Mouse (Mus musculus): ENCODE data around the gene Mcrip1. TPM values are rescaled to one million over a fixed set of nuclear protein-coding genes. Genes with fewer than 3 reads are reported as not detected.

The Mcrip1 gene
- total RNA-seq, 2 experiments from 2014 or later = 21.7 to 22.1 TPM

DNA sequence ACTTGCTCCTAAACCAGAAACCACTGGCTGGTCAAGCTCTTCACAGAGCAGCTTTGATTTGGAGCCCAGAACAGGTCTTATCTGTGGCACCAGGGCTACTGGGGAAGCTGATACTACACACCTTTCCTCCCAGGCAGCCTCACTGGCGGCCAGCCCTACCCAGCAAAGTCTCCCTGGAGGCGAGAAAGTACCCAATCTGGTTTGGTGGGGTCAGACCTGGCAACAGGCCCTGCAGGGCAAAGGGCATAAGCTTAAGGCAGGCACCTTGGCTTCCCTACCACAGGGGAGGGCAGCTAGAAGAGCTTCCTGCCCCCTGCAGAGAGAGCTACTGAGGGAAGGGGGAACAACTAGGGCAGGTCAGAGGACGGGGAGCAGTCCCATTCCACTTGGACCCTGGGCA is 49.2 kb downstream of the Mcrip1 start:
- DNase-seq = no peak
- TF ChIP-seq CTCF (IDR thresholded peaks at IDR 0.05) = no peak
- intact Hi-C loops (cut with DNase I) = no loop called here
- Histone ChIP-seq H3K4me3 (no peak overlapping the region), H3K27ac (no peak overlapping the region)

GRCm38 (mm10) chr11:120499894-120500293 is 49.6 kb downstream of the Mcrip1 start:
- TF ChIP-seq CTCF (IDR thresholded peaks at IDR 0.05) = no peak
- no peak overlapping the region for H3K4me3 ChIP-seq
- no peak for DNase-seq
- intact Hi-C loops (cut with DNase I) = loop anchor here (10.0 kb wide), 1 partner anchor 285 kb away; the partner anchor contains the start of genes Gps1 and Rfng
- H3K27ac ChIP-seq = no peak overlapping the region

DNA sequence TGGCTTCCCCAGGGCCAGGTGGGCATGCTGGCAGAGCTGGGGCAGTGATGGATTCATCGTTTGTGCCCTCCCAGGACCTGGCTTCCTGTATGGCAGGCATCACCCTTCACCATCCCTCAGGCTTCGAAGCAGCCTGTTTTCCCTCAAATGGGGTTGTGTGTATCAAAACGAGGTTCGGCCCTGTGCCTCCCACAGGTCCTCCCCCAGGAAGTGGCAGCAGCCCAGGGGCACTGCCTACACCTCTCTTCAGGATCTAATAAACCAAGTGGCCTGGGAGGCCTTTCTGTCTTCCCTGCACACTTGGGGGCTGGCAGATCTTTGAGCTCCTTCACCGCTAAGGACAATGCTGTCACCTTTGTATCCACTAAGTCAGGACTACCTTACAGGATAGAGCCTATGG is 50.6 kb downstream of the Mcrip1 start:
- Histone ChIP-seq H3K27ac (no peak overlapping the region), H3K4me3 (no peak overlapping the region)
- intact Hi-C loops (cut with DNase I) = loop anchor here (10.0 kb wide), 1 partner anchor 286 kb away; the partner anchor contains the start of genes Gps1 and Rfng
- TF ChIP-seq CTCF (IDR thresholded peaks at IDR 0.05) = no peak
- DNase-seq = no peak

DNA sequence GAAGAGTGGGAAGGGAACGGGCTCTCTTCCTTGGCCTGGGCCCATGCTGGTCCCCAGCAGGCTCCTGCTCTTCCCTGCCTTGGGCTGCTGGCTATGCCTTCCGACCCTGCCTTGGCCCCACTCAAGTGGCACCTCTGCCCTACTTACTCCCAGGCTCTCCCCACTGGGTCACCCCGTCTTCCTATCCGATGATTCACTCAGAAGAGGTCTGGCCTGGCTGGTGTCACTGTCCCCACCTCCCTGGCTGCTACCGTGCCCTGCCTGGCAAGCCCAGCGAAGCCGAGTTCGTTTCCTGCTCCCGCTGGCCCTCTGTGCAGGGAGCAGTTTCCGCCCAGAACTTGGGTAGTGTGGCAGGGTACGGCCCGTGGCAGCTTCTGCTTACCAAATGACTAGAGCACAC is 51.3 kb downstream of the Mcrip1 start:
- intact Hi-C loops (cut with DNase I) = loop anchor here (10.0 kb wide), 1 partner anchor 287 kb away; the partner anchor contains the start of genes Gps1 and Rfng
- H3K27ac ChIP-seq = peak overlapping the region; percentile 28; the same call in 1 of the 2 replicates
- H3K4me3 ChIP-seq = no peak overlapping the region
- no peak for TF ChIP-seq CTCF (IDR thresholded peaks at IDR 0.05)
- no peak for DNase-seq

DNA sequence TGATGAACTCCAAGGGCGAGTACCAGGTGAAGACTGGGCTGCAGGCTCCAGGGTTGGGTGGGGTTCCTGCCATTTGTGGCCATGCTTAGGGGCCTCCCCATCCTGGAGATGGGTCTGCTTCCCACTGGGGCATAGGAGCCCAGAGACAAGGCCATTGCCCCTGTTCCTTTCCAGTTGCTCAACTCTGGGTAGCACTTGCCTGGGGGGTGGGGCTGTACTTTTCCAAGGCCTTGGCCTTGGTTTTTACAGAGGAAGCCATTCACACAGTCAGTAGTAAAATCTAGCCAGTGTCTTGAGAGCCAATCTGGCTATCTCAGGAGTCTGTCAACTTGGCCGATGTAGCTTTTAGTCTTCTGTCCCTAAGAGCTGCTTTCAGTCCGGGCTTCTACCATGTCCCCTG is 52.1 kb downstream of the Mcrip1 start:
- DNase-seq = no peak
- intact Hi-C loops (cut with DNase I) = loop anchor here (10.0 kb wide), 1 partner anchor 287 kb away; the partner anchor contains the start of genes Gps1 and Rfng
- peak overlapping the region; percentile 28; the same call in 1 of the 2 replicates for H3K27ac ChIP-seq
- no peak overlapping the region for H3K4me3 ChIP-seq
- no peak for TF ChIP-seq CTCF (IDR thresholded peaks at IDR 0.05)

GRCm38 (mm10) chr11:120493911-120494310 is 55.6 kb downstream of the Mcrip1 start:
- no peak for TF ChIP-seq CTCF (IDR thresholded peaks at IDR 0.05)
- intact Hi-C loops (cut with DNase I) = loop anchor here (5.0 to 10.0 kb wide), 2 partner anchors 218 to 291 kb away; partner anchors contain the start of genes Cenpx, Gps1, Lrrc45 and Rfng
- no peak overlapping the region for H3K4me3 ChIP-seq
- no peak for DNase-seq
- no peak overlapping the region for H3K27ac ChIP-seq

DNA sequence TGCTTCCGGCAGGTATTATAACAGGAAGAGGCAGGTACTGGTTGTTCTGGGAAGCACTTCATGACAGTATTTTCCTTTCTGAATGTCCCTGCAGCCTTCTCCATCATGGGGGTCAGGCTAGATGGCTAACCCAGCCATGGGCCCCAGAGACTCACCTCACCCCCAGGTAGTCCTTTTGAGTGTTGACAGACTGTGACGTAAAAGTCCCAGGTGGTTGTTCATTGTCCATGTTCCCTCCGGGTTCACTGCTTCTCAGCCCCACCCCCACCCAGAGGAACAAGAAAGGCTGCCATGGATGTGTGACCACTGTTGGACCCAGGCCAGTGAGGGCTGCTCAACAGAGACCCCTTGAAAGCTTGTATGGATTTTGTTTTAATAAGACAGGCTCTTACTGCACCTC is 56.2 kb downstream of the Mcrip1 start:
- no peak for DNase-seq
- no peak for TF ChIP-seq CTCF (IDR thresholded peaks at IDR 0.05)
- H3K4me3 ChIP-seq = peak overlapping the region; percentile 92; the same call in 1 of the 2 replicates
- intact Hi-C loops (cut with DNase I) = loop anchor here (5.0 to 10.0 kb wide), 2 partner anchors 219 to 291 kb away; partner anchors contain the start of genes Cenpx, Gps1, Lrrc45 and Rfng
- H3K27ac ChIP-seq = no peak overlapping the region

Other genes starting within 250 kb of the Mcrip1 start
- 100 to 1,000 TPM; 201 to 262 TPM for gene Actg1, start 201.2 kb downstream of the Mcrip1 start, total RNA-seq (2021)
- under 1 TPM in 1 of 2 experiments, not detected in 1; 0.87 TPM for gene Fscn2, start 188.2 kb downstream of the Mcrip1 start, total RNA-seq (2021)
- 10 to 100 TPM; 18.5 to 18.8 TPM for gene Faap100, start 171.0 kb downstream of the Mcrip1 start, total RNA-seq (2021)
- 10 to 100 TPM; 75.8 to 94.9 TPM for gene Nploc4, start 112.0 kb downstream of the Mcrip1 start, total RNA-seq (2021)
- 1 to 10 TPM in 1 of 2 experiments, not detected in 1; 1.1 TPM for gene Tspan10, start 107.1 kb downstream of the Mcrip1 start, total RNA-seq (2021)
- 1 to 10 TPM in 1 of 2 experiments, under 1 TPM in 1; 0.41 to 1.2 TPM for gene Pde6g, start 96.2 kb downstream of the Mcrip1 start, total RNA-seq (2021)
- gene Oxld1, start 91.7 kb downstream of the Mcrip1 start, total RNA-seq (2021) = 10 to 100 TPM; 19.1 to 31.8 TPM
- 1 to 10 TPM; 5.2 to 7.2 TPM for gene Ccdc137, start 91.6 kb downstream of the Mcrip1 start, total RNA-seq (2021)
- 1 to 10 TPM; 5.6 to 6.3 TPM for gene Arl16, start 82.1 kb downstream of the Mcrip1 start, total RNA-seq (2021)
- gene Mrpl12, start 65.1 kb downstream of the Mcrip1 start, total RNA-seq (2021) = 100 to 1,000 TPM; 120 to 177 TPM
- gene Slc25a10, start 57.9 kb downstream of the Mcrip1 start, total RNA-seq (2021) = 1 to 10 TPM; 2.8 to 4.1 TPM
- under 1 TPM in 1 of 2 experiments, not detected in 1; 0.33 TPM for gene Gcgr, start 19.0 kb downstream of the Mcrip1 start, total RNA-seq (2021)
- 100 to 1,000 TPM; 188 to 418 TPM for gene Ppp1r27, start 1.4 kb upstream of the Mcrip1 start, total RNA-seq (2021)
- 100 to 1,000 TPM; 201 to 240 TPM for gene P4hb, start 23.5 kb upstream of the Mcrip1 start, total RNA-seq (2021)
- 10 to 100 TPM; 72.1 to 89.6 TPM for gene Arhgdia, start 31.9 kb upstream of the Mcrip1 start, total RNA-seq (2021)
- gene Alyref, start 48.6 kb upstream of the Mcrip1 start, total RNA-seq (2021) = 10 to 100 TPM; 36.0 to 44.7 TPM
- gene Anapc11, start 48.7 kb upstream of the Mcrip1 start, total RNA-seq (2021) = 10 to 100 TPM; 45.3 to 58.5 TPM
- gene Npb, start 58.8 kb upstream of the Mcrip1 start, total RNA-seq (2021) = under 1 TPM in 1 of 2 experiments, not detected in 1; 0.78 TPM
- 10 to 100 TPM; 30.6 to 39.2 TPM for gene Pcyt2, start 68.2 kb upstream of the Mcrip1 start, total RNA-seq (2021)
- gene Sirt7, start 75.5 kb upstream of the Mcrip1 start, total RNA-seq (2021) = 1 to 10 TPM; 4.1 to 4.7 TPM
- 10 to 100 TPM; 53.1 to 68.2 TPM for gene Mafg, start 83.9 kb upstream of the Mcrip1 start, total RNA-seq (2021)
- 1 to 10 TPM; 3.5 to 3.8 TPM for gene Pycr1, start 94.0 kb upstream of the Mcrip1 start, total RNA-seq (2021)
- 100 to 1,000 TPM; 109 to 157 TPM for gene Myadml2, start 98.4 kb upstream of the Mcrip1 start, total RNA-seq (2021)
- gene Notum, start 111.4 kb upstream of the Mcrip1 start, total RNA-seq (2021) = not detected
- gene Aspscr1, start 123.2 kb upstream of the Mcrip1 start, total RNA-seq (2021) = 10 to 100 TPM; 31.2 to 32.4 TPM
- 10 to 100 TPM; 22.1 to 32.3 TPM for gene Cenpx, start 164.0 kb upstream of the Mcrip1 start, total RNA-seq (2021)
- 1 to 10 TPM; 3.6 to 4.4 TPM for gene Lrrc45, start 164.2 kb upstream of the Mcrip1 start, total RNA-seq (2021)
- 1 to 10 TPM in 1 of 2 experiments, under 1 TPM in 1; 0.87 to 1.3 TPM for gene Rac3, start 171.7 kb upstream of the Mcrip1 start, total RNA-seq (2021)
- gene Dcxr, start 177.6 kb upstream of the Mcrip1 start, total RNA-seq (2021) = 1 to 10 TPM; 6.3 to 8.6 TPM
- gene Cbr2, start 182.4 kb upstream of the Mcrip1 start, total RNA-seq (2021) = 10 to 100 TPM in 1 of 2 experiments, 1 to 10 TPM in 1; 9.1 to 15.4 TPM
- 10 to 100 TPM; 15.7 to 22.2 TPM for gene Hmga1b, start 213.1 kb upstream of the Mcrip1 start, total RNA-seq (2021)
- gene Rfng, start 234.5 kb upstream of the Mcrip1 start, total RNA-seq (2021) = 10 to 100 TPM; 11.7 to 14.1 TPM
- 10 to 100 TPM; 57.9 to 65.2 TPM for gene Gps1, start 234.5 kb upstream of the Mcrip1 start, total RNA-seq (2021)
- gene Dus1l, start 246.7 kb upstream of the Mcrip1 start, total RNA-seq (2021) = 10 to 100 TPM; 31.2 to 31.5 TPM

Measured in gastrocnemius, adult 2 months (tissue).